Mouse (Mus musculus): ENCODE results near the gene 1700022I11Rik. TPM values are rescaled to one million over a fixed set of nuclear protein-coding genes. Genes with fewer than 3 reads are reported as not detected.

The 1700022I11Rik gene
- total and polyA plus RNA-seq, 2 experiments from 2014 or later = 0.41 TPM; not detected in 1

DNA sequence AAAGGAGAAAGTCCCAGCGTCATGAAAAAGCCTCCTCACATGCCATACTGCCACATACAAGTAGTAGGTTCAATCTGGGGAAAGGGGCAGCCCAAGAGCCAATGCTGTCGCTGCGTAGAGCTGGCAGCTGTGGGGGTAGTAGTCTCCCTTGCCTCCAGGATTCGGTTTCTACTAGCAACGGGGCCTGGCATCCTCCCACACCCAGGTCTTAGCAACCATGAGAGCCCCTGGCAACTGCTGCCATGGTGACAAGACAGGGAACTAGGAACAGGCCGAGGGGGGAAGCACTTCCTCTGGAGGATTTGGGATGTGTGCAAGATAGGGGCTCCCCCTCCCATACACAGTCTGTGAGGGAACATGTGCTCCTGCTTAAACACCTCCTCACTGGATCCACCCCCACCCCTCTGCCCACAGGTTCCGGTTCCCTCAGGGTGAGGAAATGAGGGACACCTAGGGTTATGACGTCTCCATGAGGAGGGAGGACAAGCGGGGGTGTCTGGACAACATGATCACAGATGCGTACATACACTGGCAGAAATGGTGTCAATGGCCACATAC is 22.6 kb upstream of the 1700022I11Rik start:
- no peak overlapping the region for H3K4me3 ChIP-seq (ENCODE audit: low read depth, low read length)
- no peaks in the 10 kb centered on the region for H3K27me3 ChIP-seq (ENCODE audit: control insufficient read depth, insufficient read depth, low read length)
- WGBS = 54% methylated on average over 10 of the region's 10 CpGs
- no peak overlapping the region for H3K9ac ChIP-seq (replicated peaks; ENCODE audit: low read depth, low read length)
- no peak for TF ChIP-seq CTCF (IDR thresholded peaks at IDR 0.05; ENCODE audit: low read depth)
- no peak for TF ChIP-seq EP300 (IDR thresholded peaks at IDR 0.05; ENCODE audit: low read depth)
- H3K4me2 ChIP-seq (ENCODE audit: low read depth, low read length) = no peak overlapping the region
- no peak overlapping the region for H3K27ac ChIP-seq (ENCODE audit: low read depth)
- peaks cover 11% of the 10 kb centered on the region for H3K4me1 ChIP-seq (ENCODE audit: control insufficient read depth, insufficient read depth)
- H3K9me3 ChIP-seq (replicated peaks; ENCODE audit: control insufficient read depth, low read length) = no peaks in the 10 kb centered on the region
- H3K36me3 ChIP-seq (replicated peaks; ENCODE audit: control insufficient read depth, insufficient read depth, low read length) = no peaks in the 10 kb centered on the region
- DNase-seq (ENCODE audit: low spot score) = no peak
- no peak for ATAC-seq (ENCODE audit: insufficient read depth, low read depth)

DNA sequence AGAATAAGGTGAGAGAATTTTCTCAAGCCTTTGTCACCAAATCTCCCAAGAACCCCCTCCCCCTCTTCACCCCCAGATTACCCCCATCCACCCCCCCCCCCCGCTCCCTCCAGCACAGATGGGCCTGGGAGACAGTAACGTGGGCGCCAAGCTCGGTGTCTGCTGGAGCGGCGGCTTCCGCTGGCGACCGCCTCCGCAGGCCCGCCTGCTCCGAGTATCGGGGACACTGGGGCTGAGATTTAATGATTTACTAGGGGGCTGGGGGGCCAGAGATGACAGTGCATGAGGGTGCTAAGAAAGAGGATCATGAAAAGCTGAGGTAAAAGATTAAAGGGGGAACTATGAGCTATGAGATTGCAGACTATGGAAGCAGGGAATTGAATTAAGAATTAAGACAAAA is 20.9 kb upstream of the 1700022I11Rik start:
- H3K4me2 ChIP-seq (ENCODE audit: low read depth, low read length) = no peak overlapping the region
- no peaks in the 10 kb centered on the region for H3K27me3 ChIP-seq (ENCODE audit: control insufficient read depth, insufficient read depth, low read length)
- H3K27ac ChIP-seq (ENCODE audit: low read depth) = no peak overlapping the region
- H3K36me3 ChIP-seq (replicated peaks; ENCODE audit: control insufficient read depth, insufficient read depth, low read length) = no peaks in the 10 kb centered on the region
- TF ChIP-seq CTCF (IDR thresholded peaks at IDR 0.05; ENCODE audit: low read depth) (no peak), EP300 (IDR thresholded peaks at IDR 0.05; ENCODE audit: low read depth) (no peak)
- no peak overlapping the region for H3K4me3 ChIP-seq (ENCODE audit: low read depth, low read length)
- H3K9ac ChIP-seq (replicated peaks; ENCODE audit: low read depth, low read length) = no peak overlapping the region
- ATAC-seq (ENCODE audit: insufficient read depth, low read depth) (no peak), DNase-seq (ENCODE audit: low spot score) (no peak)
- peaks cover 20% of the 10 kb centered on the region for H3K4me1 ChIP-seq (ENCODE audit: control insufficient read depth, insufficient read depth)
- 43% methylated on average over 13 of the region's 13 CpGs for WGBS
- no peaks in the 10 kb centered on the region for H3K9me3 ChIP-seq (replicated peaks; ENCODE audit: control insufficient read depth, low read length)

DNA sequence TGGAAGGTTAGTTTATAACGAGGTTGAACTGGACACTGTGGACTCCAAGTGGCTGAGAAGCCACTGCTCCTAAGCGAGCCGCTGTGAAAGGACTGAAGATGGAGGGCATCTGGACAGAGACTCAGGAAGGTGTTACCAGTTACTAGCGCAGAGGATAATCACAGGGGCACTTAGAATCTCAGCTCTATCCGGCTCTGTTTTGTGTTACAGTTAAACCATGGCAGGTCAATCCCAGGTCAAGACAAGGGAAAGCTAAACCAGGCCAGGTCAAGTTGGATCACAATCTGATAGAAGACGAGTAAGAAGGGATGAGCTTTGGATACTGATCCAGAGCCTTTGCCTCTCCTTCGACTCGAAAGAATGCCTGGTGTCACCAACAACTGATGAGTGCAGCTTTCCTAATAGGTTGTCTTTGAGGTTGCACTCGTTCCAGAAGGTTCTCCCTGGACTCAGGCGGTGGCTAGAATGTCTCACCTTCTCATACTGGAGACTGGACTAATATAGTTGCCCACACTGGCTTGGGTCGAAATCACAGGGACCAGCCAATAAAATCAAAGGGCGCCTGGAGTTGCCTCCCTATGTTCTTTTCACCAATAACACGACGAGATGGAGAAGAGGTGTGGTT is 20.2 kb upstream of the 1700022I11Rik start:
- TF ChIP-seq EP300 (IDR thresholded peaks at IDR 0.05; ENCODE audit: low read depth) (no peak), CTCF (IDR thresholded peaks at IDR 0.05; ENCODE audit: low read depth) (no peak)
- ATAC-seq (ENCODE audit: insufficient read depth, low read depth) (no peak), DNase-seq (ENCODE audit: low spot score) (no peak)
- H3K4me3 ChIP-seq (ENCODE audit: low read depth, low read length) = peak overlapping the region; percentile 82
- H3K9me3 ChIP-seq (replicated peaks; ENCODE audit: control insufficient read depth, low read length) = no peaks in the 10 kb centered on the region
- peak overlapping the region; percentile 54 for H3K27ac ChIP-seq (ENCODE audit: low read depth)
- no peaks in the 10 kb centered on the region for H3K36me3 ChIP-seq (replicated peaks; ENCODE audit: control insufficient read depth, insufficient read depth, low read length)
- H3K9ac ChIP-seq (replicated peaks; ENCODE audit: low read depth, low read length) = no peak overlapping the region
- H3K4me1 ChIP-seq (ENCODE audit: control insufficient read depth, insufficient read depth) = peaks cover 20% of the 10 kb centered on the region
- WGBS = 8% methylated on average over 14 of the region's 14 CpGs
- H3K27me3 ChIP-seq (ENCODE audit: control insufficient read depth, insufficient read depth, low read length) = no peaks in the 10 kb centered on the region
- peak overlapping the region; percentile 87 for H3K4me2 ChIP-seq (ENCODE audit: low read depth, low read length)

DNA sequence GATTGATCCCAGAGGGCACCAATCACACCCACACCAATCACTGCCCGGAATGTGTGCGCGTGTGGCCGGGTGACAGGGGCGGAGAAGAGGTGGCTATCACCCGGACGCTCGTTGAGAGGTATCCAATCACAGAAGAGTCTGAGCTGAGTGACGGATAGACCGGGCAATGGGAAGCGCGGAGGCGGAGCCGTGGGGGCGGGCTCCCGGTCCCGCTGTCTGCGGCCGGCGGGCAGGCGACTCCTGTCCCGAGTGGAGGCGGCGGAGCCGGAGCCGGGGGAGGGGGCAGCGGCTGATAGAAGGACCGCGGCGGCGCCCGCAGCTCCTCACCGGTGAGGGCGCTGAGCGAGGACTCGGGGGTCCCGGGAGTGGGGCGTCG is 19.7 kb upstream of the 1700022I11Rik start, which contains the start of gene Dnajb5:
Gene Dnajb5, plus strand, starts transcription at position 139 of the 376 bp plus-strand sequence.
- H3K4me1 ChIP-seq (ENCODE audit: control insufficient read depth, insufficient read depth) = peaks cover 23% of the 10 kb centered on the region
- peak; percentile 88 for ATAC-seq (ENCODE audit: insufficient read depth, low read depth)
- H3K27ac ChIP-seq (ENCODE audit: low read depth) = peak within 1 kb of the TSS; percentile 100
- peak; percentile 99 for DNase-seq (ENCODE audit: low spot score)
- TF ChIP-seq EP300 (IDR thresholded peaks at IDR 0.05; ENCODE audit: low read depth) (0 out of 2 replicates have a peak, but pooled peaks have one; percentile 60), CTCF (IDR thresholded peaks at IDR 0.05; ENCODE audit: low read depth) (no peak)
- no peaks in the 10 kb centered on the region for H3K36me3 ChIP-seq (replicated peaks; ENCODE audit: control insufficient read depth, insufficient read depth, low read length)
- peak within 1 kb of the TSS; percentile 96 for H3K9ac ChIP-seq (replicated peaks; ENCODE audit: low read depth, low read length)
- under 1% methylated on average over 39 of the region's 39 CpGs for WGBS
- H3K4me3 ChIP-seq (ENCODE audit: low read depth, low read length) = peak within 1 kb of the TSS; percentile 82
- no peaks in the 10 kb centered on the region for H3K9me3 ChIP-seq (replicated peaks; ENCODE audit: control insufficient read depth, low read length)
- H3K27me3 ChIP-seq (ENCODE audit: control insufficient read depth, insufficient read depth, low read length) = no peaks in the 10 kb centered on the region
- peak within 1 kb of the TSS; percentile 87 for H3K4me2 ChIP-seq (ENCODE audit: low read depth, low read length)

DNA sequence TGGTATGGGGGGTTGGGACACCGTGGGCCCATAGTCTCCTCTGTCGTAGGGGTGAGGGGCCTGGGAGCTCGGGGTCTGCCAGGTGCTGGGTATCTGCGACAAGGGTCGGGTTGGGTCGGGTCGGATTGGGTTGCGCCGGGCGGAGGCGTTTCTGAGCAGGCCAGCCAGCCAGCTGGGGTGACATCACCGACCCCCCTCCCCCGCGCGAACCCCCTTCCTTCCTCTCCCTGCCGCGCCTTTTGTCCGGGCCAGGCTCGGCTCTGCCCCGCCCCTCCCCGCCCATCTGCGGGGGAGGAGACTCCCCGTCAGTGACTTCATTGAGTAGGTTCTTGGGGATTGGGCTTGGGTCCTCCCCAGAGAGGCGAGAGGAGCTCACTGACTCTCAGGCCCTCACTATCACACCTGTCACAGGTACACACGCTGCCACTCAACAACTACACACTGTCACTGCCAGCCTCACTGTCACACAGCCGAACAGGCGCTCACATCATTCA is 19.3 kb upstream of the 1700022I11Rik start:
- peaks cover 3% of the 10 kb centered on the region; the same call in 1 of the 2 replicates for H3K36me3 ChIP-seq (replicated peaks; ENCODE audit: control insufficient read depth, insufficient read depth, low read length)
- peak; percentile 59 for ATAC-seq (ENCODE audit: insufficient read depth, low read depth)
- no peak; the same call in 1 of the 2 replicates for TF ChIP-seq EP300 (IDR thresholded peaks at IDR 0.05; ENCODE audit: low read depth)
- TF ChIP-seq CTCF (IDR thresholded peaks at IDR 0.05; ENCODE audit: low read depth) = no peak
- 2% methylated on average over 14 of the region's 27 CpGs for WGBS
- no peaks in the 10 kb centered on the region for H3K27me3 ChIP-seq (ENCODE audit: control insufficient read depth, insufficient read depth, low read length)
- peak overlapping the region; percentile 87 for H3K4me2 ChIP-seq (ENCODE audit: low read depth, low read length)
- peaks cover 28% of the 10 kb centered on the region for H3K4me1 ChIP-seq (ENCODE audit: control insufficient read depth, insufficient read depth)
- peak overlapping the region; percentile 100 for H3K27ac ChIP-seq (ENCODE audit: low read depth)
- peak; percentile 95 for DNase-seq (ENCODE audit: low spot score)
- H3K4me3 ChIP-seq (ENCODE audit: low read depth, low read length) = peak overlapping the region; percentile 82
- H3K9ac ChIP-seq (replicated peaks; ENCODE audit: low read depth, low read length) = peak overlapping the region; percentile 96
- H3K9me3 ChIP-seq (replicated peaks; ENCODE audit: control insufficient read depth, low read length) = no peaks in the 10 kb centered on the region

All from heart, postnatal 0 days (tissue).